Mouse (Mus musculus): ENCODE results near the gene Dennd1b. TPM values are rescaled to one million over a fixed set of nuclear protein-coding genes. Genes with fewer than 3 reads are reported as not detected.

Gene Dennd1b
- polyA plus RNA-seq, 1 experiment from 2014 or later, result 6.7 TPM

DNA sequence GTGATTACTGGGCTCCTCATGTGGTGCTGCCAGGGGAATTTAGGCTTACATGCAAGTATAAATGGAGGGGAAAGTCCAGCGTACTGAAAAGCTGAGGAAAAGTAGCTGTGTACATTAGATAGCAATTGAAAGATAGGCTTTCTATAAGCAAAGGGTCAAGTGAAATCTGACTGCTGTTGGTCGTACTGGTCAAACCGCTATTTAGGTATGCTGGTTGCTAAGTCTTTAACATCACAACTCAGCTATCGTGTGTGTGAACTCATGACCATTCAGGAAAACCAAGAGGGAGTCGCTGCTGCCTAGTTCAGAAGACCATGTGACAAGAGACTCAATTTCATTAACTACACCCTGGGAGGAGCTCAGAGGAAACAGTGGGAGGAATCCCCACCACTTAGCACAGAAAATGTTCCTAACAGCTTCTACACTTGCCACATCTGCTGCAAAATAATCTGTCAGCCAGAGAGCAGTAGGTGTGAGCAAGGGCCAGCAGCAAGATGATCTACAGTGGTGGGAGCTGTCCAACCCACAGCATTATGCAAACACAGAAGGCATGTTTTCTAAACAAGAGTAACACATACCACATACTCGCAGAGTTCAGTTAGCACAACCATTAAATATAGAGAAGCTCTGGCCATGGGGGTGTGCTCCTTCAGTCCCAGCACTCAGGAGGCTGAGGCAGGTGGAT is 25.4 kb upstream of the Dennd1b start:
- no peak overlapping the region for H3K9ac ChIP-seq
- no peak overlapping the region for H3K27ac ChIP-seq (replicated peaks)
- no peaks in the 10 kb centered on the region for H3K4me1 ChIP-seq
- 76% methylated on average over 6 of the region's 6 CpGs for WGBS
- ATAC-seq (ENCODE audit: insufficient number of reproducible peaks, low FRiP score, low TSS enrichment, low read depth), result no peak
- H3K36me3 ChIP-seq, result no peaks in the 10 kb centered on the region
- H3K27me3 ChIP-seq, result no peaks in the 10 kb centered on the region
- no peak overlapping the region for H3K4me3 ChIP-seq (replicated peaks)
- H3K4me2 ChIP-seq (replicated peaks), result no peak overlapping the region
- H3K9me3 ChIP-seq (replicated peaks), result no peaks in the 10 kb centered on the region

DNA sequence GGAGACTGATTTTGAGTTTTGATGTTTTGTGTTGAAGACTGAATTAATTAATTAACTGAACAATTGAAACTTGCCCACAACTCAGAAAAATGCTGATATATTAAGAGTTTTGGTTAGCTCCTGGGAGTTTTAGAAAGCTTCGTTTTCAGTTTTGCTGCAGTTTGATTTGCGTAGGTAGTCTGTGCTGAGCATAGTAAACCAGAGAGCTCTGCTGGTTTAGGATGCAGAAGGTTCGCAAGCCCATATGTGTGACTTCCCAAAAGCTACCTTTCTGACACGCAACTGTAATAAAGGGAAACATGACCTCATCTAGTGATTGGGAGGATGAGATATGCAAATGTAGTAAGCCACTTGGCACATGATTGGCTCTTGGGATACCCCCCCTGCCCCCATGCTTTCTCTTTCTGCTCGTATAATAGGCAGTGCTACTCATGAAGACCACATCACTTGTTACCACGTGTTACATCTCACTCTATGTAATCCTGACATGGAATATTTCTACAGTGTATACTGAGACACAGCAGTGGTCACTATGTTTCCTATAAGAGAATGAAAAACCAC is 23.6 kb upstream of the Dennd1b start:
- WGBS, result 69% methylated on average over 6 of the region's 6 CpGs
- Histone ChIP-seq H3K9ac (no peak overlapping the region), H3K4me2 (replicated peaks) (no peak overlapping the region), H3K36me3 (no peaks in the 10 kb centered on the region), H3K4me1 (no peaks in the 10 kb centered on the region), H3K27ac (replicated peaks) (no peak overlapping the region), H3K9me3 (replicated peaks) (no peaks in the 10 kb centered on the region), H3K27me3 (no peaks in the 10 kb centered on the region), H3K4me3 (replicated peaks) (no peak overlapping the region)
- no peak for ATAC-seq (ENCODE audit: insufficient number of reproducible peaks, low FRiP score, low TSS enrichment, low read depth)

DNA sequence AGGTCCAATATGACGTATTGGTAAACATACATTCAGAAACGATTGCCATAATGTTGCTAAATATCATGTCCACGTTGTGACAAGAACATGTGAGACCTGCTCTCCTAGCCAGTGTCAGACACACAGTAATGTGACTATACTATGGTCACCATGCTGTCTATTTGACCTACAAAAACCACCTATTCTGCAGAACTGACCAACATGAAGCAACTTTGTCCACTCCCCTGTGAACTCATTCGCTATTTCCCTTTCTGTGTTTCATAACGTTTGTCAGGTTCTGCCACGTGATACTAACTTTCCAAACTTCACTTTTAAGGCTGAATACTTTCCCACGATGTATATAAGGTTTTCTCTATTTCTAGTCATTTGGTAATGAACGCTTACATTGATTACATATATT is 22.8 kb upstream of the Dennd1b start:
- H3K4me2 ChIP-seq (replicated peaks), result no peak overlapping the region
- H3K36me3 ChIP-seq, result no peaks in the 10 kb centered on the region
- ATAC-seq (ENCODE audit: insufficient number of reproducible peaks, low FRiP score, low TSS enrichment, low read depth), result no peak
- no peak overlapping the region for H3K9ac ChIP-seq
- H3K4me1 ChIP-seq, result no peaks in the 10 kb centered on the region
- H3K4me3 ChIP-seq (replicated peaks), result no peak overlapping the region
- no peaks in the 10 kb centered on the region for H3K27me3 ChIP-seq
- H3K27ac ChIP-seq (replicated peaks), result no peak overlapping the region
- 90% methylated on average over 8 of the region's 8 CpGs for WGBS
- H3K9me3 ChIP-seq (replicated peaks), result no peaks in the 10 kb centered on the region

DNA sequence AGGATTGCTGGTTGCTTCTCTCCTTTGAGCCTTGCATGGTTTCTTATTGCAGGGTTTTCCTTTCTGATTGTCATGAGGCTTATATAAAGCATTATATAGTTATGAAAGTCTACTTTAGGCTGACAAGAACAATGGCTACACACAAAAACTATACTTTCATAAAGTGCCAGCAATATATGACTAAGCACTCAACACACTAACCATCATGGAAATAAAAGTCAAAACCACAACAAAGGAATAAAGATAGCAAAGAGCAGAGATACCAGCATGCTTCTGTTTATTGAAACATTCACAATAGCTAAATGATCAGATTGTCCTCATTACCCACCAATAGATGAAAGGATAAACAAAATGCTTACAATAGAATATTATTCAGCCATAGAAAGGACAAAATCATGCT is 11.1 kb upstream of the Dennd1b start:
- H3K4me3 ChIP-seq (replicated peaks), result no peak overlapping the region
- ATAC-seq (ENCODE audit: insufficient number of reproducible peaks, low FRiP score, low TSS enrichment, low read depth), result no peak
- H3K9me3 ChIP-seq (replicated peaks), result no peaks in the 10 kb centered on the region
- H3K4me1 ChIP-seq, result no peaks in the 10 kb centered on the region
- H3K27ac ChIP-seq (replicated peaks), result no peak overlapping the region
- H3K4me2 ChIP-seq (replicated peaks), result no peak overlapping the region
- no peak overlapping the region for H3K9ac ChIP-seq
- H3K36me3 ChIP-seq, result no peaks in the 10 kb centered on the region
- H3K27me3 ChIP-seq, result no peaks in the 10 kb centered on the region

DNA sequence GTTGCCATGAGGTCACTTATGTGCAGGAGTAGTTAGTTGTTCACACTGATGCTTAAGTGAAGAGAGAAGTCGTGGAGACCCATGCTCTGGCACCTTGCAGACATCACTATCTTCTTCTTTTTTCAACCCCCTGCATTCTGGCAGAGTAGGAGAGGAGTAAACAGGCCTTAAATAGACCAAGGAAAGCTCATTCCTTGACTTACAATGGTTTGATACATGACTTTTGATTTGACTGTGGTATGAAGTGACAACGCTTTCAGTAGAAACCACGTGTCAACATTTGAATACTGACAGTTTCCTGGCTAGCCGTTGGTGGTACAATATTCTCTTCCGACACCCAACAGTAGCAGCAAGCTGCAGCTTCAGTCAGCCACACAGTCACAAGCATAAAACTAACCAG is 8.3 kb upstream of the Dennd1b start:
- 82% methylated on average over 5 of the region's 5 CpGs for WGBS
- H3K9me3 ChIP-seq (replicated peaks), result no peaks in the 10 kb centered on the region
- no peaks in the 10 kb centered on the region for H3K4me1 ChIP-seq
- no peaks in the 10 kb centered on the region for H3K27me3 ChIP-seq
- H3K4me3 ChIP-seq (replicated peaks), result no peak overlapping the region
- H3K36me3 ChIP-seq, result no peaks in the 10 kb centered on the region
- H3K27ac ChIP-seq (replicated peaks), result no peak overlapping the region
- ATAC-seq (ENCODE audit: insufficient number of reproducible peaks, low FRiP score, low TSS enrichment, low read depth), result no peak
- H3K4me2 ChIP-seq (replicated peaks), result no peak overlapping the region
- H3K9ac ChIP-seq, result no peak overlapping the region

DNA sequence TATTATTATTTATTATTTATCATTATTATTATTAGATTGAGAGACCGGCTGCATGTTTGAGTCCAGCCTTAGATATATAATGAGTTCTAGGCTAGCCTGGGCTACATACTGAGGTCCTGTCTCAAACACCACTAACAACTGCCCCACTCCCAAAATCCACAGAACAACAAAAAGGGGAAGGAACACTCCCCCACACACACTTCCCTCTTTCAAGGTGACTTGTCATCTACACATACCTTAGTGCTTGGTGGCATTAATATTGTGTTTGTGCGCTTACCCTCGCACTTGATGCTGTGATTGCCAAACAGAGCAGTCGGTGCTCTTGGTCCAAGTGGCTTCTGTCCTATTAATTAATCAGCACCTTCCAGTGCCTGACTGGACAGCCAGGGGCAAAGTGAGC is 7.8 kb upstream of the Dennd1b start:
- Histone ChIP-seq H3K27ac (replicated peaks) (no peak overlapping the region), H3K9me3 (replicated peaks) (no peaks in the 10 kb centered on the region), H3K4me1 (no peaks in the 10 kb centered on the region), H3K36me3 (no peaks in the 10 kb centered on the region), H3K4me3 (replicated peaks) (no peak overlapping the region), H3K9ac (no peak overlapping the region), H3K4me2 (replicated peaks) (no peak overlapping the region), H3K27me3 (no peaks in the 10 kb centered on the region)
- no peak for ATAC-seq (ENCODE audit: insufficient number of reproducible peaks, low FRiP score, low TSS enrichment, low read depth)
- 87% methylated on average over 4 of the region's 4 CpGs for WGBS

DNA sequence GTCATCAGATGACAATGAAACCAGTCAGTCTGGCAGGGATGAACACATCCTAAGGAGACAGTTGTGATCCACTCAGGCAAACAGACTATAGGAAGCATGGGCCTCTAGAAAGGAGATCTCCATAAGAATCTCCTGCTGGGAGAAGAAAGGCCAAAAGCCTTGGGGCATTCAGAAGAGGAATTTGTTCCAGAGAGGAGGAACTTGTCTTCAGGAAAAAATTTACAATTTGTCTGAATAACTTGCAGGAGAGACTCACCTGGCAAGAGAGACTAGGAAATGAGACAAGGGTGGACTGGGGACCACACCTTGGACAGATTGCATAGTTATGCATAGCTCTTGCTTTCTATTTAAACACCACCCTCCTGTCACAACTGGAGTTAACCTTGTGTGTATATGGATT is 6.7 kb upstream of the Dennd1b start:
- Histone ChIP-seq H3K27me3 (no peaks in the 10 kb centered on the region), H3K27ac (replicated peaks) (no peak overlapping the region), H3K36me3 (no peaks in the 10 kb centered on the region), H3K9me3 (replicated peaks) (no peaks in the 10 kb centered on the region), H3K4me1 (no peaks in the 10 kb centered on the region), H3K4me3 (replicated peaks) (no peak overlapping the region), H3K4me2 (replicated peaks) (no peak overlapping the region), H3K9ac (no peak overlapping the region)
- no peak for ATAC-seq (ENCODE audit: insufficient number of reproducible peaks, low FRiP score, low TSS enrichment, low read depth)

DNA sequence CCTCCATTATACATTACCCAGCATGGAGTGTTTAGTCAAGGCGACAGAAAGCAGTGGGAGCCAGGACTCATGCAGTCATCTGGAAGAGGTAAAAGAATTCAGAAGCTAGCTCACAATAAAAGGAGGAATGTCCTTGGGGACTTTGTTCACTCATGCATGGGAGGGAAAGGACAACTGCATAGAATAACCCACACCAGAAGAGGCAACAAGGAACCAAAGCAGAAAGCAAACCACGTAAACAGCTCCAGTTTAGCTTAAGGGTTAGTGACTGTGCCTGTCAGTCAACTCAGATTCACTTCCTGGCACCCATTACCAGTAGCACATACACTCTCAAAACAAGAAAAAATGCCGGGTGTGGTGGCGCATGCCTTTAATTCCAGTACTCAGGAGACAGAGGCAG is 6.1 kb upstream of the Dennd1b start:
- Histone ChIP-seq H3K4me3 (replicated peaks) (no peak overlapping the region), H3K9ac (no peak overlapping the region), H3K4me2 (replicated peaks) (no peak overlapping the region), H3K27ac (replicated peaks) (no peak overlapping the region), H3K27me3 (no peaks in the 10 kb centered on the region), H3K36me3 (no peaks in the 10 kb centered on the region), H3K9me3 (replicated peaks) (no peaks in the 10 kb centered on the region), H3K4me1 (no peaks in the 10 kb centered on the region)
- no peak for ATAC-seq (ENCODE audit: insufficient number of reproducible peaks, low FRiP score, low TSS enrichment, low read depth)
- 47% methylated on average over 4 of the region's 4 CpGs for WGBS

DNA sequence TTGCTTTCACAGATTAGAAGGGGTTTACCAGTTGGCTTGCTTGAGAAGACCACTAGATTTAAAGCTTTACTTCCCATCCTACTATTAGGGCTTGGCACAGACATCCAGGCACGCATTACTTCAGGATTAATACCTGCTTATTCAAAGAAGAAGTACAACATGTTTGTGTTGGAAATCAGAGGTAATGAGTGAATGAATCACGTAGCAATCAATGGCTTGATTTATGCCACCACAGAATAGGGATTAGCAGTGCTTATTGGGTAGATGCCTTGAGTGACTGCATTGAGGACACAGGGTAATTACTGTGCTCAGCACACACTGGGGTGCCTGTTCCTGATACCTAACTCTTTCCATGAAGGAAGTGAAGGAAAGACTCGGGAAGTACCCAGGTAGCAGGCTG is 4.4 kb upstream of the Dennd1b start:
- Histone ChIP-seq H3K9ac (no peak overlapping the region), H3K27me3 (no peaks in the 10 kb centered on the region), H3K4me1 (peaks cover 6% of the 10 kb centered on the region), H3K4me3 (replicated peaks) (no peak overlapping the region), H3K4me2 (replicated peaks) (no peak overlapping the region), H3K27ac (replicated peaks) (no peak overlapping the region), H3K9me3 (replicated peaks) (no peaks in the 10 kb centered on the region), H3K36me3 (no peaks in the 10 kb centered on the region)
- WGBS, result 68% methylated on average over 3 of the region's 3 CpGs
- ATAC-seq (ENCODE audit: insufficient number of reproducible peaks, low FRiP score, low TSS enrichment, low read depth), result no peak

DNA sequence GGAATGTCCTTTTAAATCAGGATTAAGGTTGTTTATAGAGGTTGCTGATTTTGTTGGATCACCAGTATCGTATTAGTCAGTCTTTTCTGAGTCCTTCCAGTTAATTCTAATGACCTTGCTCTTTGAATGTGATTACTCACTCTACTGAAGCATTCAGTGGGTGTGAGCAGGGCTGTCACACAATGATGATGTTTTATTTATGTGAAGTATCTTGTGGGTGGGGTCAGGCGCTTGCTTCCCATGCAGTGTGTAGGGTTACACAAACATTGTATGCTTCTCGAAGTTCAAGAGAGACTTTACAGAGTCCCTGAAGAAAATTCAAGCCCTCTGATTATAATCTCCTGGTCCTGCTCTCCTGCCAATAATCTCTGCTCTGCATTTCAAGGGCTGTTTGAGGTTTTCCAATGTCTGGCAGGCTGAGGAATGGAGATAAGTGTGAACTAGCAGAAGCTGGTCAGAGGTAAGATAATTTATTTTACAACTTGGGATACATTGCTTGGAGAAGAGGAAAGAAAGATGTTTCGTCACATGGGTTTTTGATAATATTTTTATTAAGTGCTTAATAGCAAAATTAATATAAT is 3.2 kb upstream of the Dennd1b start:
- Histone ChIP-seq H3K36me3 (no peaks in the 10 kb centered on the region), H3K4me3 (replicated peaks) (no peak overlapping the region), H3K4me1 (peaks cover 6% of the 10 kb centered on the region), H3K27me3 (no peaks in the 10 kb centered on the region), H3K9me3 (replicated peaks) (no peaks in the 10 kb centered on the region), H3K27ac (replicated peaks) (no peak overlapping the region), H3K4me2 (replicated peaks) (no peak overlapping the region), H3K9ac (no peak overlapping the region)
- no peak for ATAC-seq (ENCODE audit: insufficient number of reproducible peaks, low FRiP score, low TSS enrichment, low read depth)
- WGBS, result 59% methylated on average over 4 of the region's 4 CpGs

DNA sequence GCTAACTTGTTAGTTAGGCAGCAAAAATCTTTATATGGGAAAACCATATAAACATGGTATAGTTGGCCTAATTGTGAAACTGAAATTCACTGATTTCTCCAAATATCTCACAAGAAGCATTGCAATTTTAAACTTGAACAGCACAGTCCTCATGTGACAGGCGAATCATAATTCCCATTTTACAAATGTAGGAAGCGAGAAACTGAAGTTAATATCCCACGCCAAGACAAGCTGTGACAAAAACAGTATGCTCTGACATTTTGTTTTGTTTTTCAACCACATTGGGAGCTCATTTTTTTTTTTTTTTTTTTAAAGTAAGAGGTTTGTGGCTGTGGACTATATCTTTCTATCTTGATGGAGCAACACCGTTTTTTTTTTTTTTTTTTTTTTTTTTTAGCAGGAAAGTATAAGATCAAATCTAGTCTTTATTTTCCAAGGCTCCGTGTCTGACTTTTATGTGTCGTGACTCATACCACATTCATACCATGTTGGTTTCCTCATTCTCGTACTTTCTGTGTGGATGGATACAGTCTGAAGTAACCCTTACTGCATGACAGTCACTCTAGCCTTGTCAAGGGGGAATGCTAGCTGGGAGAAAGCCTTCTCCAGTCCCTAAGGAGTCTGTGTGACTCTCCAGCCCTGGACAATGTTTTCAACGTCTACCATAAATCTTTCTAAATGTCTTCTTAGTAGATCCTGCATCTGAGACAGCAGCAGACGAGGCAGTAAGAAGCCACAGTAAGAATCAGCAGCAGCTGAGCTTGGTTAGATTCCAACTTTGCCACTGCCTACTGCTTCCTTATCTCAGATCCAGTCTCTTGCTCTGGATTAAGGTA is 751 bp upstream of the Dennd1b start:
- Histone ChIP-seq H3K9ac (peak overlapping the region; percentile 75; the same call in 1 of the 2 replicates), H3K4me2 (replicated peaks) (peak overlapping the region; percentile 74), H3K27me3 (no peaks in the 10 kb centered on the region), H3K9me3 (replicated peaks) (no peaks in the 10 kb centered on the region), H3K27ac (replicated peaks) (peak overlapping the region; percentile 81; the same call in 1 of the 2 replicates), H3K4me3 (replicated peaks) (peak overlapping the region; percentile 82), H3K36me3 (no peaks in the 10 kb centered on the region), H3K4me1 (peaks cover 6% of the 10 kb centered on the region)
- ATAC-seq (ENCODE audit: insufficient number of reproducible peaks, low FRiP score, low TSS enrichment, low read depth), result no peak
- WGBS, result 44% methylated on average over 9 of the region's 9 CpGs
